Mouse (Mus musculus) bone marrow, adult 2 months (tissue): Measurements from ENCODE around the gene Mlf2. TPM values are rescaled to one million over a fixed set of nuclear protein-coding genes. Genes with fewer than 3 reads are reported as not detected.

ENCODE experiments used
- H3K27ac ChIP-seq: fragments of 200-500 bp; 2 replicates; pipeline ENCODE4 v1.5.1; 2012; ENCODE audit warnings: low read depth, mild to moderate bottlenecking, control low read depth, inconsistent platforms, low read length; ENCODE audit not compliant: control insufficient read depth, poor library complexity, insufficient read depth
- H3K4me1 ChIP-seq: fragments of 200-500 bp; 2 replicates; pipeline ENCODE4 v1.6.1; 2011; ENCODE audit warnings: low read length; ENCODE audit not compliant: control insufficient read depth, insufficient read depth
- H3K4me3 ChIP-seq: fragments of 200-500 bp; replicated peaks from 2 replicates; pipeline ENCODE3; 2011; ENCODE audit warnings: mild to moderate bottlenecking, low read depth, low read length, control low read depth; ENCODE audit not compliant: control insufficient read depth
- CTCF ChIP-seq: fragments of 200-500 bp; IDR thresholded peaks from 2 replicates; pipeline ENCODE4 v1.5.1; 2011; ENCODE audit warnings: low read length, control low read depth; ENCODE audit not compliant: control insufficient read depth, insufficient read depth
- POLR2A ChIP-seq: fragments of 200-500 bp; IDR thresholded peaks from 2 replicates; pipeline ENCODE4 v1.6.1; 2011; ENCODE audit warnings: low read depth, mild to moderate bottlenecking, control low read depth, low read length, borderline replicate concordance; ENCODE audit not compliant: control insufficient read depth
- WGBS: fragments of 180-500 bp; shearing (Covaris S2); methylation state at CpG from one replicate; pipeline ENCODE4 v1.1.7; 2018; 5-methylcytosine and 5-hydroxymethylcytosine counted together
- polyA plus RNA-seq: library from polyadenylated mRNA; stranded (reverse); fragments of >200 nt; gene quantifications from 2 replicates; pipeline ENCODE4 v1.2.4, GENCODE M21; 2011; ENCODE audit warnings: low replicate concordance; ENCODE audit not compliant: missing spikeins, insufficient read depth, insufficient read length

Gene Mlf2
- polyA plus RNA-seq, 1 experiment, result 74.0 TPM

- WGBS, result 85% methylated on average over 12 of the region's 12 CpGs
- TF ChIP-seq CTCF, result no peak
- no peak for TF ChIP-seq POLR2A
- H3K4me3 ChIP-seq, result no peak overlapping the region
- peaks cover 2% of the 10 kb centered on the region for H3K4me1 ChIP-seq
- no peak overlapping the region for H3K27ac ChIP-seq
Measured at GRCm38 (mm10) chr6:124961021-124961420, 29.8 kb downstream of the Mlf2 start.

GRCm38 (mm10) chr6:124964638-124965037 is 33.5 kb downstream of the Mlf2 start:
- WGBS, result 3% methylated on average over 16 of the region's 16 CpGs
- Histone ChIP-seq H3K4me3 (peak overlapping the region; percentile 95), H3K4me1 (peaks cover 3% of the 10 kb centered on the region), H3K27ac (peak overlapping the region; percentile 75; the same call in 1 of the 2 replicates)
- TF ChIP-seq CTCF (no peak), POLR2A (no peak)

GRCm38 (mm10) chr6:124965088-124965719 is 34.0 kb downstream of the Mlf2 start, which contains the start of gene Cops7a:
Cops7a (minus strand) TSS chr6:124965538.
- Histone ChIP-seq H3K4me3 (peak within 1 kb of the TSS; percentile 95), H3K4me1 (peaks cover 3% of the 10 kb centered on the region), H3K27ac (peak within 1 kb of the TSS; percentile 75)
- peak; percentile 85; the same call in 1 of the 2 replicates for TF ChIP-seq POLR2A
- TF ChIP-seq CTCF, result 0 out of 2 replicates have a peak, but pooled peaks have one; percentile 3
- under 1% methylated on average over 68 of the region's 68 CpGs for WGBS

- Histone ChIP-seq H3K4me1 (peaks cover 3% of the 10 kb centered on the region), H3K4me3 (peak overlapping the region; percentile 95), H3K27ac (peak overlapping the region; percentile 75)
- WGBS, result under 1% methylated on average over 15 of the region's 15 CpGs
- no peak for TF ChIP-seq CTCF
- no peak for TF ChIP-seq POLR2A
Measured at GRCm38 (mm10) chr6:124965747-124966146, 34.6 kb downstream of the Mlf2 start.

GRCm38 (mm10) chr6:124966466-124967118 is 35.4 kb downstream of the Mlf2 start:
- WGBS, result 80% methylated on average over 7 of the region's 7 CpGs
- Histone ChIP-seq H3K4me3 (peak overlapping the region; percentile 23), H3K27ac (no peak overlapping the region), H3K4me1 (peaks cover 3% of the 10 kb centered on the region)
- TF ChIP-seq CTCF, result peak; percentile 14; the same call in 1 of the 2 replicates
- TF ChIP-seq POLR2A, result no peak

GRCm38 (mm10) chr6:124967766-124968165 is 36.6 kb downstream of the Mlf2 start:
- WGBS, result 77% methylated on average over 4 of the region's 4 CpGs
- H3K4me1 ChIP-seq, result peaks cover 3% of the 10 kb centered on the region
- H3K4me3 ChIP-seq, result no peak overlapping the region
- TF ChIP-seq POLR2A (no peak), CTCF (peak; percentile 28; the same call in 1 of the 2 replicates)
- H3K27ac ChIP-seq, result no peak overlapping the region

Other genes starting within 250 kb of the Mlf2 start
- gene Emg1, start 219.2 kb upstream of the Mlf2 start, polyA plus RNA-seq, result 101 and 149 TPM in 2 replicates
- gene Phb2, start 219.1 kb upstream of the Mlf2 start, polyA plus RNA-seq, result 143 and 213 TPM in 2 replicates
- gene Ptpn6, start 192.7 kb upstream of the Mlf2 start, polyA plus RNA-seq, result 239 and 439 TPM in 2 replicates
- 138 and 208 TPM in 2 replicates for gene Grcc10, start 190.0 kb upstream of the Mlf2 start, polyA plus RNA-seq
- gene Gm45234, start 175.4 kb upstream of the Mlf2 start, polyA plus RNA-seq, result not detected in 2 replicates
- 11.3 and 19.1 TPM in 2 replicates for gene Atn1, start 174.9 kb upstream of the Mlf2 start, polyA plus RNA-seq
- 0.68 and 1.4 TPM in 2 replicates for gene Eno2, start 161.7 kb upstream of the Mlf2 start, polyA plus RNA-seq
- not detected in 2 replicates for gene Lrrc23, start 151.7 kb upstream of the Mlf2 start, polyA plus RNA-seq
- 4.9 and 7.3 TPM in 2 replicates for gene Spsb2, start 122.7 kb upstream of the Mlf2 start, polyA plus RNA-seq
- gene Tpi1, start 117.1 kb upstream of the Mlf2 start, polyA plus RNA-seq, result 97.5 and 152 TPM in 2 replicates
- gene Usp5, start 101.9 kb upstream of the Mlf2 start, polyA plus RNA-seq, result 44.1 and 53.9 TPM in 2 replicates
- gene Cdca3, start 101.8 kb upstream of the Mlf2 start, polyA plus RNA-seq, result 131 and 148 TPM in 2 replicates
- 3.3 TPM in 1 of 2 replicates, not detected in the other for gene Gnb3, start 91.1 kb upstream of the Mlf2 start, polyA plus RNA-seq
- gene P3h3, start 73.6 kb upstream of the Mlf2 start, polyA plus RNA-seq, result 0.59 and 2.7 TPM in 2 replicates
- 0.56 and 2.4 TPM in 2 replicates for gene Gpr162, start 67.4 kb upstream of the Mlf2 start, polyA plus RNA-seq
- gene Cd4, start 43.2 kb upstream of the Mlf2 start, polyA plus RNA-seq, result 3.5 and 3.6 TPM in 2 replicates
- gene Lag3, start 19.7 kb upstream of the Mlf2 start, polyA plus RNA-seq, result 2.9 and 7.6 TPM in 2 replicates
- 157 and 192 TPM in 2 replicates for gene Ptms, start 11.3 kb upstream of the Mlf2 start, polyA plus RNA-seq
- gene Cops7a, start 34.2 kb downstream of the Mlf2 start, polyA plus RNA-seq, result 18.1 and 33.0 TPM in 2 replicates
- 3.4 TPM in 1 of 2 replicates, not detected in the other for gene Pianp, start 65.3 kb downstream of the Mlf2 start, polyA plus RNA-seq
- 26.2 and 46.0 TPM in 2 replicates for gene Zfp384, start 77.8 kb downstream of the Mlf2 start, polyA plus RNA-seq
- 19.6 and 42.0 TPM in 2 replicates for gene Ing4, start 108.4 kb downstream of the Mlf2 start, polyA plus RNA-seq
- 24.3 and 45.9 TPM in 2 replicates for gene Acrbp, start 118.3 kb downstream of the Mlf2 start, polyA plus RNA-seq
- not detected in 2 replicates for gene Lpar5, start 136.5 kb downstream of the Mlf2 start, polyA plus RNA-seq
- 66.8 and 106 TPM in 2 replicates for gene Chd4, start 164.6 kb downstream of the Mlf2 start, polyA plus RNA-seq
- gene Nop2, start 200.5 kb downstream of the Mlf2 start, polyA plus RNA-seq, result 12.5 and 25.7 TPM in 2 replicates
- 21.0 and 39.0 TPM in 2 replicates for gene Iffo1, start 213.9 kb downstream of the Mlf2 start, polyA plus RNA-seq
- 40.4 and 98.2 TPM in 2 replicates for gene Gapdh, start 235.1 kb downstream of the Mlf2 start, polyA plus RNA-seq